Mouse (Mus musculus) kidney, adult 18-20 months (tissue): ENCODE results near the gene Pxt1.
"Not testable (repeated sequence)": the region's sequence is repeated elsewhere in the genome, so short reads cannot be mapped to it uniquely, and the experiment has no call there.

Experiments
- DNase-seq: peaks from one replicate; pipeline ENCODE4 v3.0.0; 2021

Pxt1 gene

GRCm38 (mm10) chr17:28943740-28944139 is at the start of gene Pxt1:
Pxt1 (minus strand) TSS chr17:28943840.
- no peak for DNase-seq

- DNase-seq, result not testable (repeated sequence)
Measured at GRCm38 (mm10) chr17:28993004-28993403, 49.4 kb upstream of the Pxt1 start.

- DNase-seq, result peak; percentile 68
Measured at GRCm38 (mm10) chr17:28992105-28992504, 48.5 kb upstream of the Pxt1 start.

- DNase-seq, result no peak
Measured at GRCm38 (mm10) chr17:28991286-28991685, 47.6 kb upstream of the Pxt1 start.

- no peak for DNase-seq
Measured at GRCm38 (mm10) chr17:28990060-28990459, 46.4 kb upstream of the Pxt1 start.

- DNase-seq, result no peak
Measured at GRCm38 (mm10) chr17:28988996-28989395, 45.4 kb upstream of the Pxt1 start.

GRCm38 (mm10) chr17:28988291-28988690 is 44.7 kb upstream of the Pxt1 start:
- DNase-seq, result no peak

GRCm38 (mm10) chr17:28987713-28988112 is 44.1 kb upstream of the Pxt1 start:
- peak; percentile 33 for DNase-seq

GRCm38 (mm10) chr17:28986833-28987232 is 43.2 kb upstream of the Pxt1 start:
- peak; percentile 35 for DNase-seq

- DNase-seq, result no peak
Measured at GRCm38 (mm10) chr17:28984724-28985420, 41.2 kb upstream of the Pxt1 start.

- DNase-seq, result no peak
Measured at GRCm38 (mm10) chr17:28982591-28982990, 39.0 kb upstream of the Pxt1 start.

- no peak for DNase-seq
Measured at GRCm38 (mm10) chr17:28981081-28981480, 37.4 kb upstream of the Pxt1 start.

GRCm38 (mm10) chr17:28979091-28979490 is 35.5 kb upstream of the Pxt1 start:
- DNase-seq, result peak; percentile 38

GRCm38 (mm10) chr17:28970122-28970521 is 26.5 kb upstream of the Pxt1 start:
- DNase-seq, result no peak

- no peak for DNase-seq
Measured at GRCm38 (mm10) chr17:28967021-28967610, 23.5 kb upstream of the Pxt1 start.

GRCm38 (mm10) chr17:28961596-28961995 is 18.0 kb upstream of the Pxt1 start:
- DNase-seq, result peak; percentile 49

GRCm38 (mm10) chr17:28960597-28960996 is 17.0 kb upstream of the Pxt1 start:
- no peak for DNase-seq

GRCm38 (mm10) chr17:28954416-28954815 is 10.8 kb upstream of the Pxt1 start:
- no peak for DNase-seq

GRCm38 (mm10) chr17:28953251-28953650 is 9.6 kb upstream of the Pxt1 start:
- peak; percentile 29 for DNase-seq

- DNase-seq, result peak; percentile 97
Measured at GRCm38 (mm10) chr17:28951831-28952799, 8.5 kb upstream of the Pxt1 start, which contains the start of gene Kctd20. Kctd20 (plus strand) TSS chr17:28951950.

- DNase-seq, result no peak
Measured at GRCm38 (mm10) chr17:28950751-28951150, 7.1 kb upstream of the Pxt1 start.

GRCm38 (mm10) chr17:28948661-28949060 is 5.0 kb upstream of the Pxt1 start:
- DNase-seq, result no peak
